Mouse (Mus musculus) G1E (cell line): Measurements from ENCODE around the gene Adat1.

Experiments
- CTCF ChIP-seq: IDR thresholded peaks from 2 replicates; pipeline ENCODE4 v1.5.1; 2012; ENCODE audit warnings: low read depth, low read length, inconsistent platforms, mixed read lengths
- GATA2 ChIP-seq: IDR thresholded peaks from 2 replicates; pipeline ENCODE4 v1.6.1; 2012; ENCODE audit warnings: low read depth, low read length, inconsistent platforms, borderline replicate concordance
- POLR2AphosphoS5 ChIP-seq: IDR thresholded peaks from 2 replicates; pipeline ENCODE4 v1.6.1; 2012; ENCODE audit warnings: low read depth, low read length, inconsistent platforms; ENCODE audit not compliant: insufficient replicate concordance
- TAL1 ChIP-seq: conservative IDR thresholded peaks from 2 replicates; pipeline ENCODE4 v1.6.1; 2012; ENCODE audit warnings: low read depth, low read length, inconsistent platforms, mixed read lengths

DNA sequence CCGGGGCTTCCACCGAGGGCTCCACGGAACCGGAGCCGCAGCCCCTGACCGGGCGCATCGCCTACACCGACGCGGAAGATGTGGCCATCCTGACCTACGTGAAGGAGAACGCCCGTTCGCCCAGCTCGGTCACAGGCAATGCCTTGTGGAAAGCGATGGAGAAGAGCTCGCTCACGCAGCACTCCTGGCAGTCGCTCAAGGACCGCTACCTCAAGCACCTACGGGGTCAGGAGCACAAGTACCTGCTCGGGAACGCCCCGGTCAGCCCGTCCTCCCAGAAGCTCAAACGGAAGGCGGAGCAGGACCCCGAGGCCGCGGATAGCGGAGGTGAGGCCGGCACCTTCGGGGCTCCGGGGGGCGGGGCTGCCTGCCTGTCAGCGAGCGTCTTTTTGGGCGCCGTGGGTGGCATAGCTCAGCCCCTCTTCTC is 19.7 kb upstream of the Adat1 start:
- TF ChIP-seq CTCF: no peak
- no peak for TF ChIP-seq TAL1
- no peak for TF ChIP-seq POLR2AphosphoS5
- no peak for TF ChIP-seq GATA2
